10 mouse cellular contexts compared by ENCODE assay signal in the genomic region with DNA sequence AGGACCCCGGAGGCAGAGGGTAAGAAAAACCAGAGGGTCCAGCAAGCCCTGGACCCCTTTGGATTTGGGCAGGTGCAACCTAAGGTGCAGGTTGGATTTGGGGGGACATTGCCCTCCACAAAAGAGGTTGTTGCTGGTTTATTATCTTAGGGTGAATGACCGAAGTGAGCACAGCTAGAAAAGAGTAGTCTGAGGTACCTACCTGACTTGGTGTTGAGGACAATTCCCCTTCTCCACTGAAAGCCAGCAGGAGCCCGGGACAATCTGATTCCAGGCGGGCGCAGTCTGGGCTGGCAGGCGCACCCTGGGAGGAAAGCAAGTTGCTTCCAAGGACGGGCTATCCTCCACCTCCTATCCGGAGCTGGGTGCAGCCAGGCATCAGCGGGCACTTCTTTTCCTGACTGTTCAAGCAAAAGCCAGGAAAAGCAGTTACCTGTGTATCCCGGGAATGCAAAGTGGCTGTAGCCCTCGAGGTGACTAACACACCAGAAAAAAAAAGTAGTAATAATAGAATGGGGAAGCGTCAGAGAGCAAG. TPM values are rescaled to one million over a fixed set of nuclear protein-coding genes. Genes with fewer than 3 reads are reported as not detected.
A peak's percentile ranks its signal among the peaks of the same experiment; 100 is the strongest.
DNase-seq lines count a peak whose midpoint lies in the region; ATAC-seq and TF ChIP-seq lines count a peak whose summit lies in the region.
"Had no signal": no experiment of that assay in that cellular context is flagged by ENCODE, and none has a peak within 500 bp of the region (broad histone marks: within the 10 kb centered on the region; RNA-seq: fewer than 3 reads in every experiment).

Calcr (minus strand) TSS at position 485 of the 535 bp plus-strand sequence.

- whole genome bisulfite sequencing in heart, embryonic 13.5 days, result 3% methylated on average over 12 of the region's 12 CpGs
- WGBS in intestine, embryonic 15.5 days, result 7% methylated on average over 12 of the region's 12 CpGs
- 3% methylated on average over 12 of the region's 12 CpGs for WGBS in midbrain, embryonic 14.5 days

- peak within 1 kb of the TSS; percentile 66 for H3K9ac ChIP-seq in heart, embryonic 13.5 days
- H3K9ac ChIP-seq in intestine, embryonic 15.5 days, result no peak within 1 kb of the TSS
- H3K9ac ChIP-seq in midbrain, embryonic 14.5 days (replicated peaks; ENCODE audit: low read length), result peak within 1 kb of the TSS; percentile 39; the same call in 1 of the 2 replicates

- H3K9me3 ChIP-seq in heart, embryonic 13.5 days, result no peaks in the 10 kb centered on the region
- H3K9me3 ChIP-seq in intestine, embryonic 15.5 days, result no peaks in the 10 kb centered on the region
- H3K9me3 ChIP-seq in midbrain, embryonic 14.5 days (ENCODE audit: control insufficient read depth, low read length), result no peaks in the 10 kb centered on the region

- DNase-seq in heart, adult 8-10 months (ENCODE audit: low spot score), result no peak
- DNase-seq in brain, embryonic 14.5 days (ENCODE audit: low read depth), result peak; percentile 4
- DNase-seq in midbrain, embryonic 14.5 days, result no peak
- no peak for DNase-seq in spleen, postnatal 36 days (ENCODE audit: low spot score in 2 of 2)
- no peak for DNase-seq in urinary bladder, postnatal 14 days (ENCODE audit: low spot score)
- DNase-seq in layer of hippocampus, adult 9-10 months (ENCODE audit: low spot score), result no peak
- DNase-seq: cerebellum, adult 18-20 months had no signal

- H3K4me3 ChIP-seq in heart, embryonic 13.5 days, result peak within 1 kb of the TSS; percentile 61
- peak within 1 kb of the TSS; percentile 44 for H3K4me3 ChIP-seq in intestine, embryonic 15.5 days (replicated peaks)
- peak within 1 kb of the TSS; percentile 46 for H3K4me3 ChIP-seq in midbrain, embryonic 14.5 days (replicated peaks; ENCODE audit: low read depth, low read length)

- no peak for ATAC-seq in heart, embryonic 13.5 days (ENCODE audit: extremely low read depth, insufficient number of reproducible peaks, low FRiP score, low TSS enrichment)
- ATAC-seq in intestine, embryonic 15.5 days, result no peak; the same call in 1 of the 2 replicates
- peak; percentile 53 for ATAC-seq in midbrain, embryonic 14.5 days (ENCODE audit: low FRiP score, low TSS enrichment)

- H3K36me3 ChIP-seq in heart, embryonic 13.5 days, result no peaks in the 10 kb centered on the region
- no peaks in the 10 kb centered on the region for H3K36me3 ChIP-seq in intestine, embryonic 15.5 days
- H3K36me3 ChIP-seq in midbrain, embryonic 14.5 days (ENCODE audit: control insufficient read depth, insufficient read depth, low read length), result no peaks in the 10 kb centered on the region

- no peak within 1 kb of the TSS for H3K27ac ChIP-seq in heart, embryonic 13.5 days (replicated peaks)
- H3K27ac ChIP-seq in intestine, embryonic 15.5 days, result no peak within 1 kb of the TSS
- H3K27ac ChIP-seq in midbrain, embryonic 14.5 days (replicated peaks; ENCODE audit: low read depth, low read length), result no peak within 1 kb of the TSS

- H3K4me2 ChIP-seq in heart, embryonic 13.5 days, result peak within 1 kb of the TSS; percentile 95
- H3K4me2 ChIP-seq in intestine, embryonic 15.5 days (replicated peaks), result peak within 1 kb of the TSS; percentile 96
- peak within 1 kb of the TSS; percentile 98 for H3K4me2 ChIP-seq in midbrain, embryonic 14.5 days (ENCODE audit: low read length)

- H3K27me3 ChIP-seq in heart, embryonic 13.5 days (replicated peaks), result peaks cover 57% of the 10 kb centered on the region
- peaks cover 30% of the 10 kb centered on the region for H3K27me3 ChIP-seq in intestine, embryonic 15.5 days (replicated peaks)
- peaks cover 37% of the 10 kb centered on the region for H3K27me3 ChIP-seq in midbrain, embryonic 14.5 days (ENCODE audit: control insufficient read depth, insufficient read depth, low read length)

- no peak for TF ChIP-seq POLR2A in brain, embryonic 14.5 days (IDR thresholded peaks at IDR 0.05; ENCODE audit: borderline replicate concordance, extremely low read depth, insufficient read depth, insufficient read length, poor library complexity, severe bottlenecking)

- peaks cover 9% of the 10 kb centered on the region for H3K4me1 ChIP-seq in heart, embryonic 13.5 days
- no peaks in the 10 kb centered on the region; the same call in 1 of the 2 replicates for H3K4me1 ChIP-seq in intestine, embryonic 15.5 days (replicated peaks)
- peaks cover 9% of the 10 kb centered on the region for H3K4me1 ChIP-seq in midbrain, embryonic 14.5 days (ENCODE audit: control insufficient read depth, insufficient read depth, low read length)

- no peak for TF ChIP-seq CTCF in brain, embryonic 14.5 days (IDR thresholded peaks at IDR 0.05; ENCODE audit: borderline replicate concordance, extremely low read depth, insufficient read depth, insufficient read length)

RNA-seq across cellular contexts. Expression of gene Calcr, which starts in this region (rescaled TPM):
- polyA plus RNA-seq in heart, embryonic 13.5 days (2015; fragmentation: Nextera tagmentation; extraction: Ambion mirVana), result 0.62 and 0.71 TPM in 2 replicates
- not detected for total RNA-seq in heart, adult 8-10 months (2022)
- 5.6 and 8.2 TPM in 2 replicates for polyA plus RNA-seq in brain, embryonic 14.5 days (2012; rRNA removed)
- 0.16 and 0.24 TPM in 2 replicates for polyA plus RNA-seq in intestine, embryonic 15.5 days (2015; fragmentation: Nextera tagmentation; extraction: Ambion mirVana)
- polyA plus RNA-seq in midbrain, embryonic 14.5 days (2014; fragmentation: Nextera tagmentation; extraction: Ambion mirVana), result 6.7 and 7.4 TPM in 2 replicates
- polyA plus RNA-seq: large intestine, adult 2 months had no signal
